Mouse (Mus musculus) CH12F3 (cell line): Measurements from ENCODE around the gene Tsku.

Experiments used
- in situ Hi-C: fragments of 300-500 bp; cut with MboI; formaldehyde crosslinking; loops from 2 replicates; pipeline ENCODE4 v1.14.3; 2020; ENCODE audit warnings: low sequenced_read_pairs

Tsku gene

DNA sequence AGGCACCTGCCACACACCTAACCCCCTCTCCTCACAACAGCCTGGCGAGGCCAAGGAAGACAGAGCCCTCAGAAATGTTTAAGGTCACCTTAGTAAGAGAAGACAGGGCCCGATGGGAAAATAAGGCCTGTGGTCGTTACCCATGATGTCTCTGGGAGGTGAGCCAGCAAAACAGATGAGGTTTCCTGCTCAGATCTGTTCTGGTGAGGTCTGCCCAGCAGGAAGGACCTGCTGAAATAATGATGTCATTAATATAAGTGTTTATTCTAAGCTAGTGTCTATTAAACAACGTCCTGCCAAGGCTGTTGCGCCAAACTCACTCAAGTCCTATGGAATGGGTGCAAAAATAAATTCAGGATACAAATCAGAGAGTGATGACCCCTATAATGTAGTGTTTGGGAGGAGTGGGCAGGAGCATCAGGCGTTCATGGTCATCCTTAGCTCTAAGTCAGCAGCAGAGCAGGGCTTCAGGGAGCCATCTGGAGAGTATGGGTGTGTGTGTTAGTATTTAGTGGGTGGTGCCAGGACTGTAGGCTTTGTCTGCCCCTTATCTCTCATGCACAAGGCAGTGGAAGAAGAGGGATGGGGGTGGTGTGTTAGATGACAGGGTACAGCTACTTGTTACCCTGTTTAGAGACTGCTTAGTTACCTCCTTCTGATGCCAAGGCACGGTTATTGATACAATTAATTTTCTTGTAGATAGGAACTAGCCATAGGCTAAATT, 31.3 kb downstream of the Tsku start:
- in situ Hi-C loops = no loop called here

DNA sequence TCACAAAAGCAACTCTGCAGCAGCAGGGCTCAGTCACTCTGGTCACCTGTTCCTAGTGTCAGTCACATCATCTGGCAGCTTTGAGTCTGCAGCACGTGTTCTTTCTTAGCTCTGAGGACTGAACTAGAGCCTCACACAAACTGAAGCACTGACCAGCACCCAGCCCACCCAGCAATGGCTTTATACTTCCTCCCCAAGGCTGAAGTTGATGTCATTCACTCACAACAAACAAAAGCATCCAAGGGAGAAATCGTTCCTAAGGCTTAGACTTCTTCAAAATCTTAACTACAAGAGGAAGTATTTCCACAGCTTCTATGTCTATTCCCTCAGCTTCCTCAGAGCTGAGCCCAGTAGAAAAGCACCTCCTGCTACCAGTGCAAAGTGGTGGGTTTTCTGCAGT, 32.8 kb downstream of the Tsku start:
- in situ Hi-C loops = no loop called here

DNA sequence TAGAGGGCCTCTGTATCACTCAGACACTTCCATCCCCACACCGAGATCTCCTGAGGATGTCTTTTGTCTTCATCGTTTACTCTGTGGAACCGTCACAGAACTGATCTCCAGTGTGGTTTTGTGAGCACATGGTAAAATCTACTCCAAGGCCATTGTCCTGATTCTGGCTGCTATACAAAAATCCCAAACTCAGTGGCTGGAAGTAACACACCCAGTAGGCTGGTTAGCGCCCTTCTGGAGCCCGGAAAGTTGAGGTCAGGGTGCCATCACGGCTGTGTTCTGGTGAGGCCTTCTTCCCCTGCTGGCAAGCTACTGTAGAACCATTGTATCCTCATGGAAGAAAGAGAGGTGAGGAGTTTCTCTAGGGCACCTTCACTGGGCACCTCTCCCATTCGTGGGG, 35.1 kb downstream of the Tsku start:
- in situ Hi-C loops = no loop called here

DNA sequence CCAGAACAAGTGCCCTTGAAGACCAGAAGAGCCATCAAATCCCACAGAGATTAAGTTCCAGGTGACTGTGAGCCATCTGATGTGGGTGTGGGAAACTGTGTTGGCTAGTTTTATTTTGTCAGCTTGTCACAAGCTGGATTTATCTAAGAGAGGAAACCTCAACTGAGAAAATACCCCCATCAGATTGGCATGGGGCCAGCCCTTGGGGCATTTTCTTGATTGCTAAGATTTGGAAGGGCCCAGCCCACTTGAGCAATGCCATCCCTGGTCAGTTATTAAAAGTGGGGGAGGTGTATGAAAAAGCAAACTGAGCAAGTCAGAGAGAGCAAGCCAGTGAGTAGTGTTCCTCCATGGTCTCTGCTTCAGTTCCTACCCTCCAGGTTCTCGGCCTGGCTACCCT, 36.9 kb downstream of the Tsku start:
- in situ Hi-C loops = no loop called here

DNA sequence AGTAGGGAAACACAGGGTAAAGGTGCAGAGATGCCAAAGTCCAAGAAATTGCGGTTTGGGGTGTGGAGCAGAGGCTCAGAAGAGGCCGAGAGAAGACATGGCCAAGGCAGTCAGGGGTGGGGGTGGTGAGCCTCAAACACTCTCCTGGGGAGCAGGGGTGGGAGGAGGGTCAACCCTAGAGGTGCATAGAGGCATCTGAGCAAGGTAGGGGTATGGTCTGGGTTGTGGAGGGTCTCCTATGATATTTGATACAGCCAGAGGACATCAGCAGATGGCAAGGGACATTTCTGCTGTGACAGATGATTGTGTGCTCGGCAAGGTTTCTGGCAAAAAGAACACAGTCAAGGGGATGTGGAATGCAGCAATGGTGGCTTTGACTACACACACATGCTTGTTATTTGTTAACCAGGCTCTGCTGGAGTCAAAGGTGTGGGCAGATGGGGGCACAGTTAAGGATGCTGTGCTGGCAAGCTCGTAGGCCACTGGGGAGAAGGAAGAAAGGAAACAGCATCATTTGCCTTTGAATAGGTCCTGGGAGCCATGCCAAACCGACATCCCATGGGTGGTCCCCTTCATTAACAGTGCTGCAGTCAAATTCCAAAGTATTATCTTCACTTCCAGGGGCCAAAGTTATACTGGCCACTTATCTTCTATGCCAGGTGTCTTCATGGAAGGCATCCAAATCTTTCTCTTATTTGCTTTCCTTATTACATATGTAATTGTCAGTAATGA, 37.7 kb downstream of the Tsku start:
- in situ Hi-C loops = no loop called here

DNA sequence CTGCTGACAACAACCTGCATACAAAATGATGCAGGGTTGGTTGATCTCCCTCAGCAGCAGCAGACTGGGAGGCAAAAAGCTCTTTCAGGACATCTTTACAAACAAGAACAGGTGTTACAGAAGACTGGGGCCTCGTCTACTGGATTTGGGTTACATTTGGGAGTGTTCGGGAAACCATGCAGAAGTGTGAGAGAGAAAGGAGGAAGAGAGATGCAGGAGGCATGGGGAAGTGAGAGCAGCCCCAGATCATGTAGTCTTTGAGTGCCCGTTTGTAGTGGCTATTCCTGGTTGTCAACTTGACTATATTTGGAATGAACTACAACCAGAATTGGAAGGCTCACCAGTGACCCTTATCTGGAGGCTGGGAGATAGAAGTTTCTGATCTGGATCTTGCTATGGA, 38.7 kb downstream of the Tsku start:
- in situ Hi-C loops = no loop called here

DNA sequence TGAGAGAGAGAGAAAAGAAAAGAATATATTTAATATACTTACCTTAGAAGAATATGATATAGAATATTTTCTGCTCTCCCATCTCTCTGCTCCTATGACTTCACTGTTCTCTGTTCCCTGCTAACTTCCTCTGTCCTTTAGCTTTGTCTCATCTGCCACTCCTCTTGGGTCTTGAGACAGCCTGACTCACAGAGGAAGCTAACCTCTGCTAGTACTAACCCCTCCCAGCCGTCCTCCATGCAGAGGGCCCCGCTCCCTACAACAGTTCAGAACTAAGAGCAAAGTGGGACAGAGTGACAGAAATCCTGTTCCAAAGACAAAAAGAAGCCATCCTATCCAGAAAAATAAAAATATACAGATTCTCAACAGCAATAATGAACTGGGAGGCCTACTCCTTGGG, 40.0 kb downstream of the Tsku start, which contains the start of gene Acer3:
TSS of gene Acer3 (minus strand) at position 126 of the 400 bp plus-strand sequence.
- in situ Hi-C loops = no loop called here

DNA sequence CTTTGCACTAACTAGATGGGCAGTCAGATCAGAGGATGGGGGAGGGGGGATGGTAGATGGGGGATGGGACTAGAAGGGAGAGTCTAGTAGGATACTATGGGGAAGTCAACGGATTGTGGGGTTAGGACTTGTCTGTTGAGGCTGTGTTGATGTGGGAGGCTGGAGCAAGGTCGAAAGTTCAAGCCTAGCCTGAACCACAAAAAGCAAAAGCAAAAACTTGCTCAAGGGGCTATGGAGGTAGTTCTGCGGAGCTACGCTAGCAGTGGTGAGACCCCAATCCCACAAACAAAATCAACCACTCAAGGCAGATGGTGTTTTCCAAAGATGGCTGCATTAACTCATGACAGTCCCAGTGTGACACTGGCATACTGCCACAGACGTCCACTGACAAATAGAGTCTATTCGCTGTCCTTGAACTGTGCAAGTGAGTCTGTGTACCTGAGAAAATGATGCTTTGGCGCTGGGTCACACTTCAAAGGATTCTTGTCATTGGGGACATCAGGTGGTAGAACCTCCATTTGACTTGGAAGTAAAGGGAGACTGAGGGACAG, 41.0 kb downstream of the Tsku start:
- in situ Hi-C loops = no loop called here

DNA sequence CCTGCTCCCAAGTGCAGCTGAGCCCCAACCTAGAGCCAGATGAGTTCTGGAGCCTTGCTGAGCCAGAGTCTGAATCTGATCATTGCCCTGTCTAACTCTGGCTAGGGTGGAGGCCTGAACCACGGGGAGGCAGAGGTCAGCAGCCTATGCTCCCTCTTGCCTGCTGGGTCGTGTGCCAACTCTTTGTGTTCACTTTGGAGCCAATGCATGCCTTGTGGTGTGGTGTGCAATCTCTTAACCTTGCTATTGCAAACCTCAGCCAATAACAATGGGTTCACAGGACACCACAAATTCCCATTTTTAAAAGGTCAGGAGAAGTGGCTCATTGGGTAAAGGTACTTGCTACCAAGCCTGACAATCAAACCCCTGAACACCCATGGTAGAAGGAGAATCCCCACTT, 44.6 kb downstream of the Tsku start:
- in situ Hi-C loops = no loop called here

DNA sequence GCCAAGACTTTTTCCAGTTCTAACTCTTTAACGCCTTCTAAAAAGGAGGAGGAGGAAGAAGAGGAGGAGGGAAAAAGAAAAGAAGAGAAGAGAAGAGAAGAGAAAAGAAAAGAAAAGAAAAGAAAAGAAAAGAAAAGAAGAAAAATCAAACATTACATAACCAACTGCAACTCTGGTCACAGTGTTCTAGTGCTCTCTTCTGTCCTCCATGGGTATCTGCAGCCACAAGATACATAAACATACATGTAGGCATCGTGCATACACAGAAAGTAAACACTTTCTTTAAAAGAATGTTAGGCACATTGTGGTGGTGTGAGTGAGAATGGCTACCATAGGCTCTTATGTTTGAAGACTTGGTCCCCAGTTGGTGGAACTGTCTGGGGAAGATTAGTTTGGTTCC, 46.0 kb downstream of the Tsku start:
- in situ Hi-C loops = no loop called here

DNA sequence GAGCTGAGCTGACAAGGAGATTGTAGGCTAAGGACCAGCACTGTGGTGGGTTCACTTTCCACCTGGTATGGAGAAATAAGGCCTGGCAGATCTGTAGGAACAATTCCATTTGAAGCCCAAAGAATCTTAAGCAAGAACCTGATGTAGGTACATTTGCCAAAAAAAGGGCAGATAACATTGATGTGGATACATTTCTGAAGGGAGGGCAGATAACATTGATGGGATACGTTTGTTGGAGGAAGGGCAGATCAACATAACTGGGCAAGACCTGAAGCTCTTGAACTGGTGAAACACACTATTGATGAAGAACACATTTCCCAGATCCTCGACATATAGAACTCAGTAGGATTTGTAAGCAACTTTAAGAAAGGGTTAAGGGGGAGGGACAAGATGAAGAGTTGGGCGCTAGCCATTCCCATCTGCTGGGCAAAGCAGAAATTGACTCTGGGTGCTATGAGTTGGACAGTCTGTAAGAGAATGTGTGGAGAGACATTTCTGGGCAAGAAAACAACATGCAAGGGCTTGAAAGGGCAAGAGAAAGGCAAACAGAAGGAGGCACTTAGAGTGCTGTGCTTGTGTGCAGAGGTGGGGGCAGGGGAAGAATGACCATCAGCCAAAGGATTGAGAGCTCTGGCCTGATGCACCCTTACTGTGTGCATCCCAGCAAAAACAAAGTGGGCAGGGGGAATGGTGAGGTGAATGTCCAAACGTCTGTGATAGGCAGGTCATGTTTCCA, 48.8 kb downstream of the Tsku start:
- in situ Hi-C loops = no loop called here

DNA sequence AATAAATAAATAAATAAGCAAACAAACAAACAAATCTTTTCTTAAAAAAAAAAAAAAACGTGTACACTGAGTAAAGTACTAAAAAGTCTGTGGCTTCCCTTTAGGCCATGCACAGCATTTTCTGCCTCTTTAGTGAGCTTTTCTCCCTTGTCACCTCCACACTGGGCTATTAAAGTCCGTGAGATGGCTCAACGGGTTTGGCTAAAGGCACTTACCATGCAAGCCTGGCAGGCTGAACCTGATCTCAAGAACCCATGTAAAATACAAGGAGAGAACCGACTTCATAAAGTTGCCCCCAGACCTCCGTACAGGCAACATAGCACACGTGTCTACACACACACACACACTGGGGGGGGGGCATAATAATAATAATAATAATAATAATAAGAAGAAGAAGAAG, 50.9 kb downstream of the Tsku start:
- in situ Hi-C loops = no loop called here

DNA sequence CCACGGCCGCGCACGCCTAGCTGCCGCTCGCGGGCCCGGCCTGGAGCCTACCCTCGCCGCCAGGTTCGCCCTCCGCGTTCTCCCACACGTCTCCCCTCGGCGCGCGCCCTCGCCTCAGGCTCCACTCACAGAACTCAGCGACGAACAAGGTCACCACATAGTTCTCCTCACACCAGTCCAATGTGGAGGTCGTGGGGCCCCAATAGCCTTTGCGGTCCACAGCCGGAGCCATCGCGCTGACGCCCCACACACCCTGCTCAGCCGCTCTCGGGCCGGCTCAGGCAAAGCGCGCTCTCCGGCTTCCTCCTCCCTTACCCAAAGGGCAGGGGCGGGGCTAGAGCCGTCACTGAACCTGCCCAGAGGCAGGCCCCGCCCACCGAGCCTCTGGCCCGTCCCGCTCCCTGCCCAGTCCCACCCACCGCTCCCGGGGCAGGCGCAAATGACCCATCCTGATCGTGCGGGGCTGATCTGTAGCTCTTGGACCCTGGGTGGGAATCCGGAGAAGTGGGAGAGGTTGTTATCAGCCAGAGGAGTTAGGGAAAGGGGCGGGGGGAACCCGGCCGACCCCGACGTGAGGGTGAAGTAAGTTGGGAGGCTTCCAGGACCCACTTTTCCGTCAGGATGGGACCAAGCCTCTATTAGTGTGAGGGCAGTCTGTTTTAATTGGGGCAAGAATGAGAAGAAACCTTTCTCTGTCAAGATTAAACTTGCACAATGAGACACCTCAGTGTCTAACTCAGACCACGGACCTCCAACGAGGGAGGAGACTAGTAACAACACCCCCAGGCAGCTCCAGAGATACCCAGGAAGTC, 51.7 kb downstream of the Tsku start:
- in situ Hi-C loops = no loop called here

DNA sequence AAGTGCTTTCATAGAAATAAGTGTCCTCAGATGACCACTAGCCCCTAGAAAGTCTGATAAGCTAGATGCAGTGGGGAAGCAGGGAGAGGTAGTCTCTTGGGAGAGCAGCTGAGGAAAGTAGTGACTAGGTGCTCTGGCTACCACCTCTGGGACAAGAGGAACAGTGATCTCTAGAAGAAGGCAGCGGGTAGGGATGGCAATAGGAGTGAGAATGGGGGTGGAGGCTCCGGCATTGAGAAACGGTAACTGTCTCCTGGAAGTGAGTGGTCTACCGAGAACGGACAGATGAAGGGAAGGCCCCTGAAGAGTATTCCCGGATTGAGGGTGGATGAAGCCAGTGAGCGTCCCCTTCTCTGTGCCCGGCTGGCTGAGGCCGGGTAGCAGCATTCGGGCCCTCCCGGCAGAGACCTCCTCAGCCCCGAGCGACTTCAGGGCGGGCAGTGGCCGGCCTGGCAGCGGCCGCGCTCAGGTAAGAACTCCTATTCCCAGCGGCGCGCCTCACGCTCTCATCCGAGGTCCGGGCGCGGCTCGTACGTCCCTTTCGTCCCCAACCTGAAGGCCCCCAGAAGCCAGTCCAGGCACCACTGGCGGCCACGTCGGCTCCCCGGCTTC, 52.4 kb downstream of the Tsku start:
- in situ Hi-C loops = no loop called here

DNA sequence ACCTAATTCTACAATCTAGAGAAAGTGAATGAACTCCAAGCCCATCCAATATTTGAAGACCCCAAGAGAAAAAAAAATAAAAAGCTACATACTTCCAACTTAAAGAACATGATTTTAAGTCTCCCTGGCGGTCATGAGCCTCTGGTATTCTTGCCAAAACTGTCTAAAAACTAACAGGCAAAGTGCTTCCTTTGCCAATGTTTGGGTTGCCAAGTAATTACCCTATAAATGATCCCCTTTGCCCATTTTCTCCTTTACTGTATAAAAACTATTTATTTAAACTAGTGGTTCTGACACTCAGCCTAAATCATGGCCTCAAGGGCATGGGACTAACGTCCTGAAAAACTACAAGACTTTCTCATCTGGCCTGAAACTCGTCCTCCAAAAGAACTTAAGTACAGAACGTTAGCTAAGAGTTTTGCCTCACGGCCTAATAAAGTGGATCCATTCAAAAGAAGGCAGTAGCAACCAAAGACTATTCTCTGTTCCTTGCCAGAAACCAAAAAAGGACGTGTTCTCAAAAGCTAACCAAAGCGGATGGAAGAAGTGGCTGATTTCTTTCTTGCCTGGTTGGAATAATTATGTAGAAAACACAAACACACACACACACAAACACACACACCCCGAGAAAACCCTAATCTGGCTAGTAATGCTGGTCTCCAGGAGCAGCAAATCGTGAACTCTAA, 53.1 kb downstream of the Tsku start:
- in situ Hi-C loops = no loop called here

DNA sequence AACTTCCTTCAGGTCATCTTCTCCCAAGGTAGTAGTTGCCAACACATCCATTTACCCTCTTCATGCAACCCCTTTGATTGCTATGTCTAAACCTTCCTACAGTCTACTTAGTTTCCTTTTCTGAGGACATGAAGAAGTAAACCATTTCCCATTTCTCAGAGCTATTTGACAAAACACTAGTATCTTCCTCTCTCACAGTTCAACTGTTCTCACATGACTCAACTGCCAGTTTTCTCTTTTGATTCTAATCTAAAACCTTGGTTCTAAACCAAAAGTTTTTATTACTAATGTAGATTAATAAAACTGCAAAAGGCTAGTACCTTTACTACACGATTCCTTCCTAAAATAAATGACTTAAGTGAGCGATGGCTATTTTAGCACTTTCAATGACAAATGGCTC, 53.7 kb downstream of the Tsku start:
- in situ Hi-C loops = no loop called here
